Mouse (Mus musculus) MEL (cell line): ENCODE data around the gene Ager. TPM values are rescaled to one million over a fixed set of nuclear protein-coding genes. Genes with fewer than 3 reads are reported as not detected.
A peak's percentile ranks its signal among the peaks of the same experiment; 100 is the strongest.

ENCODE experiments used
- DNase-seq: peaks from one replicate; pipeline ENCODE4 v3.0.0; 2011; ENCODE audit warnings: low read depth, low spot score
- H3K27ac ChIP-seq: 2 replicates; pipeline ENCODE4 v1.5.1; 2012; ENCODE audit warnings: low read depth, mild to moderate bottlenecking, control low read depth, low read length, moderate library complexity; ENCODE audit not compliant: control insufficient read depth
- H3K27me3 ChIP-seq, 2 experiments: fragments of 150-350 bp in 1 of 2; sonication (generic) in 1 of 2; 2 replicates each; pipeline ENCODE4 v1.6.1; 2012; ENCODE audit warnings: low read length in 2 of 2, mild to moderate bottlenecking in 2 of 2, improper control_type of control experiment in 1 of 2, moderate library complexity in 1 of 2; ENCODE audit not compliant: insufficient read depth in 2 of 2, control insufficient read depth in 1 of 2
- H3K36me3 ChIP-seq, 2 experiments: 2 replicates each; pipeline ENCODE4 v1.6.1; 2012 to 2014; ENCODE audit warnings: low read length in 2 of 2, improper control_type of control experiment in 1 of 2, inconsistent platforms in 1 of 2, mild to moderate bottlenecking in 1 of 2; ENCODE audit not compliant: insufficient read depth in 2 of 2, control insufficient read depth in 1 of 2
- H3K4me1 ChIP-seq, 2 experiments: fragments of 150-350 bp in 1 of 2; sonication (generic) in 1 of 2; 2 replicates each; pipeline ENCODE4 v1.6.1; 2012; ENCODE audit warnings: low read length in 2 of 2, improper control_type of control experiment in 1 of 2, mild to moderate bottlenecking in 1 of 2; ENCODE audit not compliant: insufficient read depth in 2 of 2, control insufficient read depth in 1 of 2
- H3K4me3 ChIP-seq, 2 experiments: fragments of 150-350 bp in 1 of 2; sonication (generic) in 1 of 2; 2 replicates each; pipeline ENCODE4 v1.5.1; 2012; ENCODE audit warnings: low read depth in 2 of 2, low read length in 2 of 2, mild to moderate bottlenecking in 2 of 2, moderate library complexity in 2 of 2, control low read depth in 1 of 2, improper control_type of control experiment in 1 of 2; ENCODE audit not compliant: control insufficient read depth in 1 of 2, insufficient read depth in 1 of 2
- H3K79me2 ChIP-seq: 2 replicates; pipeline ENCODE4 v1.6.1; 2012; ENCODE audit warnings: mild to moderate bottlenecking, low read length, moderate library complexity; ENCODE audit not compliant: control insufficient read depth, poor library complexity, insufficient read depth
- H3K9ac ChIP-seq: 2 replicates; pipeline ENCODE4 v1.6.1; 2012; ENCODE audit warnings: low read depth, mild to moderate bottlenecking, control low read depth, low read length, moderate library complexity; ENCODE audit not compliant: control insufficient read depth, poor library complexity, severe bottlenecking
- H3K9me3 ChIP-seq: fragments of 150-350 bp; sonication (generic); replicated peaks from 2 replicates; pipeline ENCODE4 v1.6.1; 2012; ENCODE audit warnings: mild to moderate bottlenecking, low read length, improper control_type of control experiment, moderate library complexity; ENCODE audit not compliant: insufficient read depth
- BHLHE40 ChIP-seq: IDR thresholded peaks from 2 replicates; pipeline ENCODE4 v1.6.1; 2012; ENCODE audit warnings: low read depth, mild to moderate bottlenecking, inconsistent platforms, low read length, improper control_type of control experiment, borderline replicate concordance
- CHD1 ChIP-seq: IDR thresholded peaks from 2 replicates; pipeline ENCODE4 v1.6.1; 2012; ENCODE audit warnings: low read depth, mild to moderate bottlenecking, inconsistent platforms, low read length, improper control_type of control experiment
- CTCF ChIP-seq, 3 experiments: IDR thresholded peaks in 2 of 3; conservative IDR thresholded peaks in 1 of 3; 2 replicates each; pipeline ENCODE4 v1.5.1; 2011 to 2012; ENCODE audit warnings: low read length in 3 of 3, low read depth in 2 of 3, mild to moderate bottlenecking in 2 of 3, improper control_type of control experiment in 1 of 3, inconsistent platforms in 1 of 3, mixed read lengths in 1 of 3, moderate library complexity in 1 of 3; ENCODE audit not compliant: control insufficient read depth in 1 of 3, insufficient read depth in 1 of 3, poor library complexity in 1 of 3, severe bottlenecking in 1 of 3
- E2F4 ChIP-seq: IDR thresholded peaks from 2 replicates; pipeline ENCODE4 v1.6.1; 2011; ENCODE audit warnings: low read depth, low read length, improper control_type of control experiment, borderline replicate concordance
- ELF1 ChIP-seq: IDR thresholded peaks from 2 replicates; pipeline ENCODE4 v1.6.1; 2014; ENCODE audit warnings: low read depth, mild to moderate bottlenecking, inconsistent platforms, low read length, improper control_type of control experiment, moderate library complexity
- EP300 ChIP-seq, 2 experiments: IDR thresholded peaks; 2 replicates each; pipeline ENCODE4 v1.6.1; 2011; ENCODE audit warnings: improper control_type of control experiment in 2 of 2, low read length in 2 of 2, low read depth in 1 of 2, mild to moderate bottlenecking in 1 of 2
- GATA1 ChIP-seq: IDR thresholded peaks from 2 replicates; pipeline ENCODE4 v1.6.1; 2011; ENCODE audit warnings: low read depth, low read length, improper control_type of control experiment
- JUND ChIP-seq: IDR thresholded peaks from 2 replicates; pipeline ENCODE4 v1.6.1; 2011; ENCODE audit warnings: low read depth, mild to moderate bottlenecking, improper control_type of control experiment, low read length
- KAT2A ChIP-seq: conservative IDR thresholded peaks from 2 replicates; pipeline ENCODE4 v1.6.1; 2012; ENCODE audit warnings: low read depth, low read length, improper control_type of control experiment, inconsistent platforms
- MAZ ChIP-seq: IDR thresholded peaks from 2 replicates; pipeline ENCODE4 v1.6.1; 2012; ENCODE audit warnings: low read depth, mild to moderate bottlenecking, inconsistent platforms, low read length, improper control_type of control experiment
- MEF2A ChIP-seq: IDR thresholded peaks from 2 replicates; pipeline ENCODE4 v1.6.1; 2014; ENCODE audit warnings: low read depth, mild to moderate bottlenecking, inconsistent platforms, low read length, improper control_type of control experiment; ENCODE audit not compliant: poor library complexity, insufficient replicate concordance, severe bottlenecking; ENCODE audit errors: extremely low read depth
- MYC ChIP-seq: IDR thresholded peaks from 2 replicates; pipeline ENCODE4 v1.6.1; 2011; ENCODE audit warnings: low read depth, mild to moderate bottlenecking, low read length, improper control_type of control experiment, moderate library complexity
- NELFE ChIP-seq: IDR thresholded peaks from 2 replicates; pipeline ENCODE4 v1.6.1; 2011; ENCODE audit warnings: low read depth, low read length, improper control_type of control experiment
- POLR2A ChIP-seq, 2 experiments: IDR thresholded peaks; 2 replicates each; pipeline ENCODE4 v1.6.1; 2011 to 2012; ENCODE audit warnings: low read length in 2 of 2, mild to moderate bottlenecking in 2 of 2, control low read depth in 1 of 2, improper control_type of control experiment in 1 of 2, low read depth in 1 of 2, moderate library complexity in 1 of 2; ENCODE audit not compliant: control insufficient read depth in 1 of 2, insufficient read depth in 1 of 2, poor library complexity in 1 of 2
- POLR2AphosphoS2 ChIP-seq: IDR thresholded peaks from 2 replicates; pipeline ENCODE4 v1.6.1; 2011; ENCODE audit warnings: low read length, improper control_type of control experiment
- RCOR1 ChIP-seq: IDR thresholded peaks from 2 replicates; pipeline ENCODE4 v1.6.1; 2012; ENCODE audit warnings: low read depth, mild to moderate bottlenecking, inconsistent platforms, low read length, improper control_type of control experiment
- SMC3 ChIP-seq: IDR thresholded peaks from 2 replicates; pipeline ENCODE4 v1.6.1; 2011; ENCODE audit warnings: low read depth, low read length, improper control_type of control experiment
- TAL1 ChIP-seq: IDR thresholded peaks from 2 replicates; pipeline ENCODE4 v1.6.1; 2012; ENCODE audit warnings: mild to moderate bottlenecking, inconsistent platforms, low read length, moderate library complexity, mixed read lengths
- TBP ChIP-seq: IDR thresholded peaks from 2 replicates; pipeline ENCODE4 v1.8.0; 2011; ENCODE audit warnings: low read depth, low read length, improper control_type of control experiment
- TCF12 ChIP-seq: IDR thresholded peaks from 2 replicates; pipeline ENCODE4 v1.6.1; 2014; ENCODE audit warnings: low read depth, mild to moderate bottlenecking, inconsistent platforms, low read length, improper control_type of control experiment, moderate library complexity
- UBTF ChIP-seq: IDR thresholded peaks from 2 replicates; pipeline ENCODE4 v1.6.1; 2012; ENCODE audit warnings: low read depth, mild to moderate bottlenecking, inconsistent platforms, low read length, improper control_type of control experiment, moderate library complexity, borderline replicate concordance; ENCODE audit not compliant: insufficient read depth
- ZC3H11A ChIP-seq: IDR thresholded peaks from 2 replicates; pipeline ENCODE4 v1.6.1; 2012; ENCODE audit warnings: low read depth, mild to moderate bottlenecking, inconsistent platforms, low read length, improper control_type of control experiment
- ZMIZ1 ChIP-seq: IDR thresholded peaks from 2 replicates; pipeline ENCODE4 v1.6.1; 2012; ENCODE audit warnings: low read depth, mild to moderate bottlenecking, inconsistent platforms, low read length, improper control_type of control experiment, moderate library complexity
- polyA plus RNA-seq, 2 experiments: library from polyadenylated mRNA; stranded (reverse) in 1 of 2; unstranded in 1 of 2; fragments of >175 nt in 1 of 2; fragments of >200 nt in 1 of 2; gene quantifications; 2 replicates each; pipeline versions ENCODE4 v1.2.1 to v1.2.4; 2012; ENCODE audit warnings: low replicate concordance in 2 of 2, low read depth in 1 of 2; ENCODE audit not compliant: insufficient read length in 2 of 2, insufficient read depth in 1 of 2, missing spikeins in 1 of 2
- total RNA-seq: library from RNA; depleted of rRNA; stranded (reverse); fragments of 300-350 nt; gene quantifications from 2 replicates; pipeline ENCODE4 v1.2.3, GENCODE M21; 2012

The Ager gene
- total and polyA plus RNA-seq, 3 experiments, result 0.27 to 3.7 TPM; not detected in 1

GRCm38 (mm10) chr17:34627093-34627942, 29.7 kb downstream of the Ager start (continued):
- TF ChIP-seq GATA1 (peak; percentile 46; the same call in 1 of the 2 replicates), RCOR1 (0 out of 2 replicates have a peak, but pooled peaks have one; percentile 19), SMC3 (no peak), EP300 (IDR thresholded peaks at IDR 0.05; ENCODE audit: low read depth in 1 of 2, low read length in 2 of 2) (no peak), KAT2A (no peak; the same call in 1 of the 2 replicates), TAL1 (no peak; the same call in 1 of the 2 replicates), ELF1 (peak; percentile 50), TBP (peak; percentile 87), E2F4 (no peak), CTCF (IDR thresholded peaks at IDR 0.05 in 2 of 3, conservative IDR thresholded peaks at IDR 0.05 in 1 of 3; ENCODE audit: control insufficient read depth in 1 of 3, insufficient read depth in 1 of 3, low read depth in 2 of 3, low read length in 3 of 3, poor library complexity in 1 of 3, severe bottlenecking in 1 of 3) (no peak), POLR2AphosphoS2 (peak; percentile 85; the same call in 1 of the 2 replicates), NELFE (peak; percentile 72), BHLHE40 (peak; percentile 60; the same call in 1 of the 2 replicates), MYC (peak; percentile 79), MAZ (peak; percentile 88)

DNA sequence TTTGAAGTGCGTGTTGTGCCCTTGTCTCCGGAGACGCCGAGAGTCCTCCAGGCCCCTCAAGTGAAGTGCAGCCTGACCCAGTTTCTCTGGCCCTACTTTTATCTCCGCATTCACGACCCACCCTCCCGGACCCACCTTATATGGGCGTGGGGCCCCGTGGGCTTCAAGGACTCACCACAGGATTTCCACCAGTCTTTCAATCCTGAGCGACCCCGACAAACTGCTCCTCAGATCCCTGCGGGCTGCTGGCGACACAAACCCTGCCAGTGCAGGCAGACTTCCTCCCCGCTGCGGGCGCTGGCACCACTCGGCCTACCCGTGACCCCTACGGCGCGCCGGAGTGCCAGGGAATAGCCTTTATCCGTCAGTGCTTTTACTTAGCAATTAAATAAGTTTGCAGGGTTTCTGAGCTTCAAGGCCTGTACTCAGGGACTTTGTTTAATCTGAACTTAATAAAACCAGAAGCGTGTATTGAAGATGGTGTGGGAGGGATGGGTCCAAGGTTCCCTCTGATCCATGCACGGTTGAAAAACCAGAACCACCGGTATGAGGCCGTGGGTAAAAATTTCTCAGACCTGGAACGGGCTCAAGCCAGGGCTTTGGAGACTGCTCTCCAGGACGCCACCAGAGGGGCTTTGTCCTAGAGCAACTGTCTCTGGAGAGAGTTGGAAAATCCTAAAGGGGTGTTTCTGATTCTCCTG, 30.4 kb downstream of the Ager start, which contains the start of gene Ppt2:
Gene Ppt2, minus strand, starts transcription at position 568 of the 701 bp plus-strand sequence.
- Histone ChIP-seq H3K27ac (peak within 1 kb of the TSS; percentile 94), H3K79me2 (peaks cover 16% of the 10 kb centered on the region), H3K4me1 (peaks cover 0 to 26% of the 10 kb centered on the region in 2 experiments; a peak in 3 of 4 replicates), H3K9ac (peak within 1 kb of the TSS; percentile 90), H3K9me3 (no peaks in the 10 kb centered on the region), H3K36me3 (peaks cover 0 to 13% of the 10 kb centered on the region in 2 experiments; a peak in 3 of 4 replicates), H3K4me3 (peak within 1 kb of the TSS; percentile 61 to 91), H3K27me3 (no peaks in the 10 kb centered on the region; a peak in 1 of 4 replicates)
- no peak for DNase-seq
- TF ChIP-seq POLR2A (IDR thresholded peaks at IDR 0.05; ENCODE audit: control insufficient read depth in 1 of 2, insufficient read depth in 1 of 2, low read depth in 1 of 2, low read length in 2 of 2, poor library complexity in 1 of 2) (peak in 1 of 2 experiments; percentile 13; a peak in 1 of 4 replicates), BHLHE40 (no peak), JUND (no peak), POLR2AphosphoS2 (no peak), TBP (no peak), CHD1 (no peak), ZC3H11A (no peak), MAZ (0 out of 2 replicates have a peak, but pooled peaks have one; percentile 14), KAT2A (no peak), EP300 (IDR thresholded peaks at IDR 0.05; ENCODE audit: low read depth in 1 of 2, low read length in 2 of 2) (no peak), ZMIZ1 (0 out of 2 replicates have a peak, but pooled peaks have one; percentile 7), TCF12 (0 out of 2 replicates have a peak, but pooled peaks have one; percentile 4), UBTF (peak; percentile 67; the same call in 1 of the 2 replicates), MEF2A (no peak), RCOR1 (no peak)
